Mouse (Mus musculus): ENCODE results near the gene Plekhg1.

The Plekhg1 gene

GRCm38 (mm10) chr10:4006296-4007015 is 266.3 kb downstream of the Plekhg1 start:
- DNase-seq (ENCODE audit: low read depth, low spot score), result no peak

All from skeletal muscle tissue, adult 2 months (tissue).